Mouse (Mus musculus) Patski (cell line): ENCODE data around the gene Dlst. TPM values are rescaled to one million over a fixed set of nuclear protein-coding genes. Genes with fewer than 3 reads are reported as not detected.
A peak's percentile ranks its signal among the peaks of the same experiment; 100 is the strongest.

ENCODE experiments used
- ATAC-seq: fragments of 100-300 bp; one replicate; pipeline ENCODE4 v1.8.0; 2021
- CTCF ChIA-PET: fragments of 350-600 bp; sonication (Branson Sonifier 250); formaldehyde crosslinking; loops from one replicate; lab custom pipeline; 2022; ENCODE audit warnings: inconsistent platforms; lab: Charles Lee
- POLR2A ChIA-PET: fragments of 350-600 bp; sonication (Branson Sonifier 250); formaldehyde crosslinking; loops from one replicate; lab custom pipeline; 2022; ENCODE audit warnings: antibody characterized with exemption, inconsistent platforms; lab: Charles Lee
- DNase-seq: peaks from one replicate; pipeline ENCODE4 v3.0.0-alpha.2; 2011; ENCODE audit warnings: low read depth, low spot score
- H3K27me3 ChIP-seq: fragments of 371-371 bp; one replicate; pipeline ENCODE4 v1.5.1; 2021
- CTCF ChIP-seq: fragments of 100-300 bp; IDR thresholded peaks from one replicate; pipeline ENCODE4 v1.5.1; 2021
- in situ Hi-C: fragments of 300-500 bp; cut with MboI; formaldehyde crosslinking; loops from 3 replicates; pipeline ENCODE4 v1.11.1; 2018; ENCODE audit warnings: low pct_unique_long_range_greater_than_20kb, mixed read lengths
- polyA plus RNA-seq: library from polyadenylated mRNA; unstranded; gene quantifications from one replicate; pipeline ENCODE4 v1.2.3, GENCODE M21; 2021

Gene Dlst
- polyA plus RNA-seq, 1 experiment from 2014 or later, result 194 TPM

DNA sequence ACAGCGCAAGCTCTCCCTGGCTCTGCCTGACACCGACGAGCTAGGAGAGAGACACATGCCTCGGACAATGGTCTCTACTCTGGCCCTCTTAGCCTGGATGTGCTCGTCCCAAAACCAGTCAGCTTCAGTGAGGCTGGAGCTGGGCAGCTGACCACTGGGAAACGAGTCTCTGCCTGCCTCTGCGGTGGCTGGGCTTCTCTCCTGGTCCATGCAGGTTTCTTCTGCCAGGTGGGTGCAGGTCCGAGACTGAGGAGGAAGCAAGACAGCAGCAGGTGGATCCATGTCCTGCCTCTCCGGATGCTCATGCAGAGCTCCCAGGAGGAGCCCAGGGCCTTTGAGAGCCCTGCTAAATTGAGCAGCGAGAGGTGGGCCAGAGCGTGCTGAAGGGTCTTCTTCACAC is 15.5 kb upstream of the Dlst start:
- CTCF ChIA-PET, result interaction anchor here (1.1 to 2.1 kb wide), 3 partner anchors 14 to 211 kb away, joined by 3 to 7 read pairs (median 6); no protein-coding TSS in a partner anchor
- no peak for TF ChIP-seq CTCF
- H3K27me3 ChIP-seq, result no peaks in the 10 kb centered on the region
- POLR2A ChIA-PET, result no interaction called here
- DNase-seq (no peak), ATAC-seq (no peak)
- in situ Hi-C loops, result no loop called here

DNA sequence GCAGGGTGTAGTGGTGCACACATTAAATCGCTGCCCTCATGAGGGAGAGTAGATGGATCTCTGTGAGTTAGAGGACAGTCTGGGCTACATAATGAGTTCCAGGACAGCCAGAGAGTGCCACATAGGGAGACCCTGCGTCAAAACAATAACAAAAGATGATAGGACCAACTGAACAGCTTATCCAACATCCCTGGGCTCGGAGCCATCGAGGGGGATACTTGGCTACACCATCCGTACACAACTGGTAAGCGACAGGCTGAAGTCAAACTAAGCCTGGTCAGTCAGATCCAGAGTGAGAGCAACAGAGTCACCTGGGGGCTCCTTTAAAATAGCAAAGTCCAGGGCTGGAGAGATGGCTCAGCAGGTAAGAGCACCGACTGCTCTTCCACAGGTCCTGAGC is 14.8 kb upstream of the Dlst start:
- TF ChIP-seq CTCF, result no peak
- POLR2A ChIA-PET, result no interaction called here
- no peak for DNase-seq
- no peak for ATAC-seq
- CTCF ChIA-PET, result interaction anchor here (1.0 to 2.0 kb wide), 3 partner anchors 9 to 36 kb away, joined by 3 to 7 read pairs (median 3); no protein-coding TSS in a partner anchor
- H3K27me3 ChIP-seq, result no peaks in the 10 kb centered on the region
- in situ Hi-C loops, result no loop called here

DNA sequence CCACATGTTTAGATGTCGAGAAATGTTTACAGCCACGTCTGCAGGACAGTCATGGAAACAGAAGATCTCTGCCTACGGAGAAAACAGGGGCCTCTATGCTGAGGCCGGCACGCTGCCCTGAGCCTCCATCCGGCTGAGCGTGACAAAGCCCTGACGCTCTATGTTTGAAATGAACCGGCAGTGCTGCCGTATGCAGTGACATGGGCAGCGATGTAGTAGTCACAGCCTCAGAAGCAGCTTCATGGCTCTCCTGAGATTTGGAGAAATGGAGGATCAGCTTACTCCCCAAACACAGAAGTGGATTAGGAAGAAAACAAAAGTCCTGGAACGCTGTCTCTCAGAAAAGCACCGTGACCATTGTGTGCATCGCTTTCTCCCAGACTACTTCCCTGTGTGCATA is 9.6 kb upstream of the Dlst start:
- TF ChIP-seq CTCF, result no peak
- in situ Hi-C loops, result no loop called here
- ATAC-seq (no peak), DNase-seq (no peak)
- ChIA-PET POLR2A (no interaction called here), CTCF (interaction anchor here (2.2 kb wide), 1 partner anchor 9 kb away, joined by 10 read pairs; no protein-coding TSS in a partner anchor)
- H3K27me3 ChIP-seq, result no peaks in the 10 kb centered on the region

DNA sequence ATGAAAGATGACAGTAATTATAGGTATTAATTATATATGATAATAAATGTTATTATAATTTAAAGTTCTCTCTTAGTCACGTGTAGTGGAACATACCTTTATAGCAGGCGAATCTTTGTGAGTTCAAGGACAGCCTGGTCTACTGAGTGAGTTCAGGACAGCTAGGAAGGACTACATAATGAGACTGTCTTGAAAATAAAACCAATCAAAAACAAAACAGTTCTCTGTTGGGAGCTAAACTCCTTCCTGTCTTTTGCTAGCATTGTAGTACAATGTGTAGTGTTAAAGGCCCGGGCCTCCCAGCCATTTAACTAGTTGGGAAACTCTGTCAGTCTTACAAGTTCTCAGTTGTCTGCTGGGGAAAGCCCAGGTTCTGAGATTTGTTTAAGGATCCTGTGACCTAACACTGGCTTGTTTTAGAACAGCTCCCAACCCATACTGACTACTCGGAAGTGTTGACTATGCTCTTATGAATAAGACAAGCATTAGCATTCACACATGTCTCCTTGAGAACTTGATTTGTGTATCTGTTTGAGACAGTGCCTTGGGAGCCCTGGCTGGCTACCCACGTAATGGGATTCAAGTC is 9.0 kb upstream of the Dlst start:
- ChIA-PET CTCF (interaction anchor here (2.2 kb wide), 1 partner anchor 9 kb away, joined by 10 read pairs; no protein-coding TSS in a partner anchor), POLR2A (no interaction called here)
- TF ChIP-seq CTCF, result no peak
- in situ Hi-C loops, result no loop called here
- DNase-seq (no peak), ATAC-seq (no peak)
- no peaks in the 10 kb centered on the region for H3K27me3 ChIP-seq

DNA sequence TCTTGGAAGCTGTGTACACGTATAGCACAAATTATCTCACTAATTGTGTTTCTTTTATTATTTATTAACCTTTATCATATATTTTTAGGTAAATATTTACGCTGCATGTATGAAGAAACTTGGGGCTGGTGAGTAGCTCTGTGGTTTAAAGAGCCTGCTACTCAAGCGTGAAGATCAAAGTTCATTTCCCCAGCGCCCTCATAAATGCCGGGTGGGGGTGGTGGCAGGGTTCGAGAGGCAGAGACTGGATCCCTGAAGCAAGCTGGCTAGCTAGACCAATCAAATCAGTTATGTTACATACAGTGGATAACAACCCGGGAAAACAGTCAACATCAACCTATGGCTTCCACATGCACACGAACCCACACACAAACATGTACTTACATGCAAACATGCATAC is 7.5 kb upstream of the Dlst start:
- DNase-seq (no peak), ATAC-seq (no peak)
- TF ChIP-seq CTCF, result no peak
- no peaks in the 10 kb centered on the region for H3K27me3 ChIP-seq
- CTCF ChIA-PET, result interaction anchor here (2.2 kb wide), 1 partner anchor 11 kb away, joined by 10 read pairs; no protein-coding TSS in a partner anchor
- in situ Hi-C loops, result no loop called here
- POLR2A ChIA-PET, result no interaction called here

DNA sequence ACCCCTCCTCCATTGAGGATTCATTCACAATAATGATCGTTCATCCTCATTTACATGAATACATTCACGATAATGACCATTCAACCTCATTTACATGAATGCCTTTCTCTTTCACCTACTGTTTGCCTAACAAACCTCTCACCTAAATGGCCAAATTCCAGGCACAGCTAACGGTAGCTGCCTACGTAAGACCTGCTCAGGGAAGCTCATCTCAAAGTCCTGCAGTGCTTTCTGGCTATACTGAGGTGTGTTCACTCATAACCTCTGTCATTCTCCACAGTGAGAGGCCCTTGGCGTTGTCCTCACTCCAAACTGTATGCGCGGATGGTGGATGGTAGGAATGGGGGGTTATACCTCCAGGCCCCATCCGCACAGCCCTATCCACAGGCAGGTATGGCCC is 5.8 kb upstream of the Dlst start:
- H3K27me3 ChIP-seq, result no peaks in the 10 kb centered on the region
- ChIA-PET CTCF (no interaction called here), POLR2A (no interaction called here)
- TF ChIP-seq CTCF, result no peak
- in situ Hi-C loops, result no loop called here
- ATAC-seq (no peak), DNase-seq (no peak)

DNA sequence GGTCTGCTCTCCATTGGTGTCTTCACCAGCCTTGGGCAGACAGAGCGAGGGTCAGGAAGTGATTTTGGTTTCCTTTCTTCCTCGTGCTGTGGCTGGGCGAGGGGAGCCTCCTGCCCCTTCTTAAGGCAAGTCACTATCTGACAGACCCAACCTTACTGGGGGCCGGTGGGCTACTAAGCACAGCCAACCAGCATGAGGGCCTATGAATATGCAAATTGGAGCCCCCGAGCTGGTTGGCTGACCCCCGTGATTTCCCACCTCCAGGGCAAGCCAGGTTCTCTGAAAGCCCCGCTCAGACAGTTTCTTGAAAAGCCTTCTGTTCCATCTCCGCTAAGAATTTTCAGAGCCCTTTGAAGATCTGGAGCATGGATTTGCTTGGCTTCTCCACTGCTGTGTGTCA is 4.3 kb upstream of the Dlst start:
- DNase-seq (no peak), ATAC-seq (no peak)
- TF ChIP-seq CTCF, result no peak
- no peaks in the 10 kb centered on the region for H3K27me3 ChIP-seq
- POLR2A ChIA-PET, result no interaction called here
- in situ Hi-C loops, result no loop called here
- CTCF ChIA-PET, result interaction anchor here (1.3 kb wide), 1 partner anchor 14 kb away, joined by 3 read pairs; no protein-coding TSS in a partner anchor

DNA sequence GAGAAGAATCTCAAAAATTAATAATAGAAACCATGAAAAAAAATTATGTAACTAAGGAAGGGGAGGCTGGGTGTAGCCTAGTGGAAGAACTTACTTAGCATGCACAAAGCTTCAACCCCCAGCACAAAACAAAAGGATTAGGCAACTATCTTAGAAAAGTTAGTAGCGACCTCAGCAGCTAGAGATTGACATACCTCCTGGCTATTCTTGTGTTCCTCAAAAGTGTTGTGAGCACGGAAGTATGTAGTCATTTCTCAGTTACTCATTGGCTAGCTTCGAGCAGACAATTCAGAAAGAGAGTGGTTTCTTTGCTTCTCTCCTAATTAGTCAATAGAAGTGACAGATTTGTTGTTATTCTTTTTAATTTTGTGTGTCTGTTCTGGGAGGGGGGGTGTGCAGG is 2.0 kb upstream of the Dlst start:
- TF ChIP-seq CTCF, result no peak
- ChIA-PET CTCF (interaction anchor here (1.0 to 2.1 kb wide), 4 partner anchors 9 to 30 kb away, joined by 3 to 7 read pairs (median 4); no protein-coding TSS in a partner anchor), POLR2A (interaction anchor here (0.5 kb wide), 1 partner anchor 1691 kb away, joined by 3 read pairs; no protein-coding TSS in a partner anchor)
- ATAC-seq (peak; percentile 27), DNase-seq (no peak)
- H3K27me3 ChIP-seq, result no peaks in the 10 kb centered on the region
- in situ Hi-C loops, result no loop called here

DNA sequence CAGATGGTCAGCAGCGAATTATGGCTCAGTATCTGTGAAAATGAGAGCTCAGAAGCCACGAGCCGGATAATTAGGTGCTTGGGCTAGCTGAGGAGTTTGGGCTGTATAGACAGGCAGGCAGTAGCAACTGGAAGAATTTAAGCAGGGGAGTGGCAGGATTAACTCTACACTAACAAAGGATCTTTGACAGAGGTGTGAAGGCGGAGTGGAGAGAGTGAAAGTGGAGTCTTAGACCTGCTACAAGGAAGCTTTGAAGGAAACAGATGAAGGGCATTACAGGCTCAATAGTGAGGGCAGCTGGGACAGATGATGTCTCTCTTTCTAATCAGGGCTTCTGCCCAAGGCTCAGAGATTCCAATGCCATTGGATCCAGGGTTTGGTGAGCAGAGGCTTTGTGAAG is 1.2 kb upstream of the Dlst start:
- no peak for DNase-seq
- no peaks in the 10 kb centered on the region for H3K27me3 ChIP-seq
- TF ChIP-seq CTCF, result no peak
- ATAC-seq, result no peak
- in situ Hi-C loops, result no loop called here
- ChIA-PET CTCF (interaction anchor here (0.7 to 2.1 kb wide), 3 partner anchors 14 to 23 kb away, joined by 3 to 7 read pairs (median 7); no protein-coding TSS in a partner anchor), POLR2A (interaction anchor here (1.0 kb wide), 1 partner anchor 18 kb away, joined by 3 read pairs; no protein-coding TSS in a partner anchor)

DNA sequence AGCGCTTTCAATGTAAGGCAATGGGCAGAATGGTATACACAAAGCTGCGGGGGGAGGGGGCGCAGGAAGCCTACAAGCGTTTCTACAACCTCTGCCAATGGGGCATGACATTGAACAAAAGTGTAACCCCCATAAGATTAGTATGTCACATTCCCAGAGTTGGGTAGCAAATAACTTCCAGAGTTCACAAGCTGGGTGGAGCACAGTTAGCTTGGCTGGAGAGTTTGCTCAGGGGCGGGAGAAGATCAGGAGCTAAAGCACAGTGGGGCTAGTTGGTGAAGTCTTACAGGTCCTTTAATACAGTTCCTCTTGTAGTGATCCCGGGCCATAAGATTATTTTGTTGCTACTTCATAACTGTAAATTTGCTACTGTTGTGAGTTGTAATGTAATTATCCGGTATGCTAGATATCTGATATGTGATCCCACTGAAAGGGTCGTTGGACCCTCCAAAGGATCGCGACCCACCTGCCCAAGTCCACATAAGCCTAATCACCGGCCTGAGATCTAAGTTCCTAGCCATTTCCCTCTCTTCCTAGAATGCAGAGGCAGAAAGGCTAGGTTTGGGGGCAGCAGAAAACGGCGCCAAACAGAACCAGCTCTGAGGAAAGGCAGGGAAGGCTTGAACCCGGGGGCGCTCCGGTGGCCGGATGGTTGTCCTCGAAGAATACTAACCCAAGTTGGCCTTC is 479 bp upstream of the Dlst start:
- ChIA-PET POLR2A (interaction anchor here (1.0 kb wide), 1 partner anchor 19 kb away, joined by 3 read pairs; no protein-coding TSS in a partner anchor), CTCF (interaction anchor here (0.7 to 2.1 kb wide), 3 partner anchors 15 to 23 kb away, joined by 3 to 7 read pairs (median 7); no protein-coding TSS in a partner anchor)
- DNase-seq, result no peak
- TF ChIP-seq CTCF, result no peak
- peak; percentile 17 for ATAC-seq
- H3K27me3 ChIP-seq, result no peaks in the 10 kb centered on the region
- in situ Hi-C loops, result no loop called here
